Mouse (Mus musculus) mammary gland, adult 2 months (tissue): ENCODE measurements around the gene Olfr786. TPM values are rescaled to one million over a fixed set of nuclear protein-coding genes. Genes with fewer than 3 reads are reported as not detected.

Experiments
- polyA plus RNA-seq: library from polyadenylated mRNA; depleted of rRNA; stranded (reverse); fragments of >200 nt; gene quantifications from 2 replicates; pipeline ENCODE4 v1.2.3, GENCODE M21; 2012; ENCODE audit warnings: low replicate concordance; rRNA removed

Olfr786 gene
- not detected in 2 replicates for polyA plus RNA-seq

DNA sequence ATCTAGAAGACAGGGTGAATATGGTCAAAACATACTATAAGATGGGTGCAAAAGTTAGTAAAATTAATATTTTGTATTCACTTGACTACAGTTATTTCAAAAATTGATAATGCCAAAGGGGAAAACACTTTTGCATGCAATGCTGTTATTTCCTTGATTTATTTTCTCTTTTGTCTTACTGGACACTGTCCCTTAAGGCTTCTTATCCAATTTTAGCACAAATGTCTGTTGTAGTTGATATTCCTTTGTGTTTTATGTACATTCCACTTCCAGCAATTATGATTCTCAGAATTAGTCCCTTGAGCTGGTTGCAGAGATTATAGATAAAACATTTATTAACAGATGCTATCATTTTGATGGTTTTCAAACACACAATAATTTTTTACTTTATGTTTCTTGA is at the start of gene Olfr786:
Olfr786 (plus strand) TSS at position 301 of the 400 bp plus-strand sequence.

DNA sequence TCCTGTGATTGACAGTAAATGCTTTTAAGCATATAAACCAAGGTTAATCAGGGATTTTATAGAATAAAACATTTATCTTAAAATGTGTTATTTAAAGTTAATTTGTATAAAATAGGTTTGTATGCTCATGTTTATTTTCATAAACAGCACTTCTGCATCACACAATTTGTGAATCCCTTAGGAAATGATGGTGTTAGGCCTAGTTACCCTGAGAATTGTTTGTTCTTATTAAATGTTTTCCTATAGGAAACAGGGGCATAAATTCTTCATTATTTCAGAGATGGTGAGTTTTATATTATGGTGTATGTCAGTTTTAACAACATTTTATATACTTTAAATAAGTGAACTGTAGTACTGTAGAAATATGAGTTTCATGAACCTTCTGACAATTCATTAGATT is 43.3 kb upstream of the Olfr786 start, which contains the start of gene Olfr784:
Olfr784 (plus strand) TSS at position 301 of the 400 bp plus-strand sequence.

DNA sequence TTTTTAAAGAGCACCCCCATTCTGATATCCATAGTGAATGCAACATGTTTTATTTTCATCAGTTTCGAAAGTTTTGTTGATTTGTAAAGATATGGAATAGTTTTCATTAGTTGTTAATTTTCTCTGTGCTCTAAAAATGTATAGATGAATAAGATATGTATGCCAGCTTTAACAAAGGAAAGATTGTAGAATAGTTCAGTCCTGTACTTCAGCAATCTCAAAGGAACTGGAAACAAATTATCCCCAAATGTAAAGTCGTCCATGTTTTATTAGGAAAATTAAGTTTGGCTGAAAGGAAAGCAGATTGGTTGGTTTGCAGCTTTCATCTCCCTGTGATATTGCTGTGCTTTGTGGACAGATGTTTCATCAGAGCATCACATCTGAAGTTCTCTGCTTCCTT is 22.0 kb upstream of the Olfr786 start, which contains the start of gene Olfr785:
Olfr785 (plus strand) TSS at position 301 of the 400 bp plus-strand sequence.

DNA sequence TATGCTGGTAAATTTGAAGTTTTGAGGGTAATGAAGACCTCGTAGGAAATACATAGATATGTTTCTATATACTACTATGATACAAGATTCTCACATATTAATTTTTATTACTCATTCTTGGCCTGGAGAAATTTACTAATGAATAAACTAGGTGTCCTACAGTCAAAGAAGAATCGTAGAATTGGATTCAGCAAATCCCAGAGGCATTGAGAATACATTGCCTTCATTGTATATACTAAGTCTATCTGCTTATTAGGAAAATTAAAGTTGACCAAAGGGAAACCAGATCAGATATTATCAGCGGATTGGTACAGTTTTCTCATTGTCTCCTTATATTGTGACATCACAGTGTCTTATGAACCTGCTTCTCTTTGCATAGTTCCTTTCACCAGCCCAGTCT is 34.5 kb downstream of the Olfr786 start, which contains the start of gene Olfr787:
Olfr787 (plus strand) TSS at position 301 of the 400 bp plus-strand sequence.

DNA sequence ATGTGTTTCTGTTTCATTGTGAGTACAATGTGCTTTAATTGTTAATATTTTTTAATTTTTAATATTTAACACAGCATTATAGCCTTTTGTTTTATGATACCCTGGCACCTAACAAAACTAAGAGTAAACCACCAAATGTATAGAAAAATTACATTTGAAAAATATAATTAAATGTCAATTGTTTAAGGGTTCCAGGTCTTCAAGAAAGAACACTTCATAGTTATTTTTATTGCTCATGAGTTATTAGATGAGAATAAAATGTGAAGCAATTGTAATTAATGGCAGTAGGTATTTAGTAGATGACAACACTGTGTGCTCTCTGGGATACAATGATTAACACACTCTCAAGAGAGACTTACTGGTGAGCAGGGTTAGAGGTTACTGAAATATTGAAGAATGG is 43.6 kb downstream of the Olfr786 start, which contains the start of gene Olfr788:
Olfr788 (plus strand) TSS at position 301 of the 400 bp plus-strand sequence.

DNA sequence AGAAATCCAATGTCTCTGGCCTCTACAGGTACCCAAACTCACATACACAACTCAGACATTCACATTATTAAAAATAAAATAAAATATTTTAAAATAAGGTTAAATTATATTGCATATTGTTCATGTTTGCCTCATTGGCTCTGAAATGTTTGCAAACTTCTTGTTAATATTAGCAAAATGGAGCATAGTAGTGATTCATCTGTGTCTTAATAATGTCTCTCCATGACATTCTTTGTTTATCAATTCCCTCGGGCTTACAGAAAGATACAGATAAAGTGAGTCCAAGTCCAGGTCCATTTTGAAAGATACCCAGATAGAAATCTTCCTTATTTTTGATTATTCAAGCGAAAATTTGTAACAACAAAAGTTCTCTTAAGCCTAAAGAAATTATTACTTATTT is 57.3 kb downstream of the Olfr786 start, which contains the start of gene Olfr789:
Olfr789 (plus strand) TSS at position 301 of the 400 bp plus-strand sequence.

Other genes with a start within 250 kb of the Olfr786 start
- gene Olfr772, start 249.4 kb upstream of the Olfr786 start, polyA plus RNA-seq, result not detected in 2 replicates
- not detected in 2 replicates for gene Olfr773, start 239.9 kb upstream of the Olfr786 start, polyA plus RNA-seq
- gene Olfr774, start 191.1 kb upstream of the Olfr786 start, polyA plus RNA-seq, result not detected in 2 replicates
- gene Olfr775, start 178.9 kb upstream of the Olfr786 start, polyA plus RNA-seq, result not detected in 2 replicates
- gene Olfr776, start 168.2 kb upstream of the Olfr786 start, polyA plus RNA-seq, result not detected in 2 replicates
- not detected in 2 replicates for gene Olfr777, start 155.8 kb upstream of the Olfr786 start, polyA plus RNA-seq
- not detected in 2 replicates for gene Olfr780, start 109.2 kb upstream of the Olfr786 start, polyA plus RNA-seq
- not detected in 2 replicates for gene Olfr781, start 98.5 kb upstream of the Olfr786 start, polyA plus RNA-seq
- not detected in 2 replicates for gene Olfr782, start 78.5 kb upstream of the Olfr786 start, polyA plus RNA-seq
- gene Olfr784, start 43.2 kb upstream of the Olfr786 start, polyA plus RNA-seq, result 0.06 TPM in 1 of 2 replicates, not detected in the other
- gene Olfr785, start 21.9 kb upstream of the Olfr786 start, polyA plus RNA-seq, result not detected in 2 replicates
- not detected in 2 replicates for gene Olfr787, start 34.6 kb downstream of the Olfr786 start, polyA plus RNA-seq
- gene Olfr788, start 43.7 kb downstream of the Olfr786 start, polyA plus RNA-seq, result not detected in 2 replicates
- not detected in 2 replicates for gene Olfr789, start 57.4 kb downstream of the Olfr786 start, polyA plus RNA-seq
- gene Olfr790, start 71.2 kb downstream of the Olfr786 start, polyA plus RNA-seq, result not detected in 2 replicates
- gene Olfr791, start 94.5 kb downstream of the Olfr786 start, polyA plus RNA-seq, result not detected in 2 replicates
- not detected in 2 replicates for gene Olfr792, start 111.9 kb downstream of the Olfr786 start, polyA plus RNA-seq
- not detected in 2 replicates for gene Olfr794, start 140.3 kb downstream of the Olfr786 start, polyA plus RNA-seq
- gene Olfr796, start 185.3 kb downstream of the Olfr786 start, polyA plus RNA-seq, result not detected in 2 replicates
- gene Olfr798, start 200.6 kb downstream of the Olfr786 start, polyA plus RNA-seq, result not detected in 2 replicates
- gene Olfr799, start 210.2 kb downstream of the Olfr786 start, polyA plus RNA-seq, result not detected in 2 replicates
- not detected in 2 replicates for gene Olfr800, start 230.4 kb downstream of the Olfr786 start, polyA plus RNA-seq
- gene Olfr801, start 246.6 kb downstream of the Olfr786 start, polyA plus RNA-seq, result not detected in 2 replicates